Mouse (Mus musculus): ENCODE measurements around the gene Hspa1b. TPM values are rescaled to one million over a fixed set of nuclear protein-coding genes. Genes with fewer than 3 reads are reported as not detected.
"Not testable (repeated sequence)": the region's sequence is repeated elsewhere in the genome, so short reads cannot be mapped to it uniquely, and the experiment has no call there.

Gene Hspa1b
- polyA plus RNA-seq (2012; rRNA removed), result 17.1 and 19.8 TPM in 2 replicates

DNA sequence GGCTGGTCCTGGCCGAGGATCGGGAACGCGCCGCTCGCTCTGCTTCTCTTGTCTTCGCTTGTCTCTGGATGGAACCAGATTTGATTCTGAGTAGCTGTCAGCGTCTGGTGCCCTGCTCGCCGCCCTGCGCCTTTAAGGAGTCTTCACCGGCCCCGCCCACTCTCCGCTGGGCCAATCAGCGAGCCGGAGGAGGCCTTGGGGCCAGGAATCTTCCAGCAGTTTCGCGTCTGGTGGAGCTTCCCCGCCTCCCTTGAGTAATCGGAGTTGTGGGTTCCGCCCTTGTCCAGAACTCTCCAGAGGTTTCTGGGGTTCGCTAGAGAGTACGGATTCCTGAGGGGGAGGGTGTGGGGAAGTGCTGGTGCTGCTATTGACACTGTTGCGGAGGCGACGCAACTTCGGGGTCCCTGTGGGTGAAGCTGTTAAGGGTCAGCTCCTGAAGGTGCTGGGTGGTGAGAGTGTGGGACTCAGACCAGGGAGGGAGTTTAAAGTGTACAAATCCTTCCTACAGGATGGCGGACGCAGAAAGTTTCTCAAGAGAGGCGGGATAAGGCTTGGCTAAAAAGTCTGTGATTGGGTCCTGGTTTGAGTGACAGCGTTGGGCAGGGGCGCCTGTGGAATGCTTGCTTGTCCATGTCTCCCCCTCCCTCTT, at the start of gene Hspa1b:
Hspa1b (minus strand) TSS at position 109 of the 649 bp plus-strand sequence.
- H3K27ac ChIP-seq (ENCODE audit: insufficient read depth, low read depth, low read length), result peak within 1 kb of the TSS; percentile 96
- TF ChIP-seq POLR2A (IDR thresholded peaks at IDR 0.05; ENCODE audit: low read depth, low read length), result peak; percentile 75; the same call in 1 of the 2 replicates
- H3K4me1 ChIP-seq (ENCODE audit: control insufficient read depth, insufficient read depth, insufficient read length, low read length); H3K36me3 ChIP-seq (ENCODE audit: control insufficient read depth, insufficient read depth, low read length); H3K27me3 ChIP-seq (ENCODE audit: control insufficient read depth, insufficient read depth, low read length): not testable (repeated sequence)
- WGBS, result 1% methylated on average over 32 of the region's 32 CpGs
- peak within 1 kb of the TSS; percentile 77 for H3K4me3 ChIP-seq (ENCODE audit: low read depth, low read length)

DNA sequence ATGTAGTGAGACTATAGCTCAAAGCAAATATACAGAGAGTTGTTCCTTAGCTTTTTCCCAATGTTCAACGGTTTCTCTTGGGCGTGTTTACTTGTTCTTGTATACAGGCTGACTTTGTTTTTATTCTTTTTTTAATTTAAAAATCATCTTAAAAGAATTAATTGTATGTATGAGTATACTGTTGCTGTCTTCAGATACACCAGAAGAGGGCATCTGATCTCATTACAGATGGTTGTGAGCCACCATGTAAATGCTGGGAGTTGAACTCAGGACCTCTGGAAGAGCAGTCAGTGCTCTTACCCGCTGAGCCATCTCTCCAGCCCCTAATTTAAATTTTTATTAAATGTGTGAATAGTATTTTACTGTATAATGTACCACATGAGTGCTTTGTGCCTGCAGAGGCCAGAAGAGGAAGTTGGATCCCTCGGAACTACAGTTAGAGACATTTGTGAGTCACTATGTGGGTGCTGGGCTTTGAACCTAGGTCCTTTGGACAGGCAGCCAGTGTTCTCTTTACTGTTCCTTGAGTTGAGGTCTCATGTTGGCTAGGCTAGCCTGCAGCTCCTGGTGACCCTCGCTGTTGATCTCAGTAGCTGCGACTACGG, 48.5 kb upstream of the Hspa1b start:
- peaks cover 54% of the 10 kb centered on the region for H3K36me3 ChIP-seq (ENCODE audit: control insufficient read depth, insufficient read depth, low read length)
- no peak overlapping the region for H3K4me3 ChIP-seq (ENCODE audit: low read depth, low read length)
- peaks cover 5% of the 10 kb centered on the region for H3K4me1 ChIP-seq (ENCODE audit: control insufficient read depth, insufficient read depth, insufficient read length, low read length)
- no peak overlapping the region for H3K27ac ChIP-seq (ENCODE audit: insufficient read depth, low read depth, low read length)
- no peaks in the 10 kb centered on the region for H3K27me3 ChIP-seq (ENCODE audit: control insufficient read depth, insufficient read depth, low read length)
- 90% methylated on average over 7 of the region's 7 CpGs for WGBS
- TF ChIP-seq CTCF (IDR thresholded peaks at IDR 0.05; ENCODE audit: extremely low read depth, insufficient read length, insufficient replicate concordance, low read depth, low read length) (no peak), POLR2A (IDR thresholded peaks at IDR 0.05; ENCODE audit: low read depth, low read length) (no peak)

DNA sequence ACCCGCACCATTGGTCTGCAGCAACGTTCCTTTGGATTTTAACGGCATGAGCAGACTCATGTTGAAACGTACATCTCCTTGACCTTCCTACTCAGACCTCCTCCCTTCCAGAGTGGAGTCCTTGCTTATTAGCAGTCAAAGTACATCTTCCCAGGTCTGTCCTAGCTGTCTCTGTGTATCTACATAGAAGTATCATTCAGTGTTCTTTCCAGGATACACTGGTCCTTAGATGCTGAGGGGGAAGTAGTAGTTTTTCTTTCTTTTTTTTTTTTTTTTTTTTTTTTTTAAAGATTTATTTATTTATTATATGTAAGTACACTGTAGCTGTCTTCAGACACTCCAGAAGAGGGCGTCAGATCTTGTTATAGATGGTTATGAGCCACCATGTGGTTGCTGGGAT, 46.9 kb upstream of the Hspa1b start:
- not testable (repeated sequence) for H3K4me3 ChIP-seq (ENCODE audit: low read depth, low read length); H3K4me1 ChIP-seq (ENCODE audit: control insufficient read depth, insufficient read depth, insufficient read length, low read length); H3K27me3 ChIP-seq (ENCODE audit: control insufficient read depth, insufficient read depth, low read length); H3K27ac ChIP-seq (ENCODE audit: insufficient read depth, low read depth, low read length)
- WGBS, result 92% methylated on average over 4 of the region's 5 CpGs
- peaks cover 38% of the 10 kb centered on the region for H3K36me3 ChIP-seq (ENCODE audit: control insufficient read depth, insufficient read depth, low read length)

DNA sequence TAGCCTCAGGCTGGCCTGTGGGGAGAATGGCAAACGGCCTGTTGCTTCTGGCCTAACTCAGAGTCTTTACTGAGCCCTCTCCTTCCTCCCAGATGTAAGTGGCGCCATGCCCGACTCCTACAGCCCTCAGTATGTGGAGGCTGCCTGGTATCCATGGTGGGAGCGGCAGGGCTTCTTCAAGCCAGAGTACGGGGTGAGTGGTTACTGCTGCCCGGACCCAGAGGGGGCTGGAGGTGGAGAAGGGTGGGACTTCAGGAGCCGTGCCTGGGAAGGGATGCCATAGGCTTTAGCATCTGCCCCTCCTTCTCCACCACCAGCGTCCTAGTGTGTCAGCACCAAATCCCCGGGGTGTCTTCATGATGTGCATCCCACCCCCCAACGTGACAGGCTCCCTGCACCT, 46.1 kb upstream of the Hspa1b start:
- H3K27ac ChIP-seq (ENCODE audit: insufficient read depth, low read depth, low read length), result no peak overlapping the region
- H3K27me3 ChIP-seq (ENCODE audit: control insufficient read depth, insufficient read depth, low read length), result no peaks in the 10 kb centered on the region
- peaks cover 32% of the 10 kb centered on the region for H3K36me3 ChIP-seq (ENCODE audit: control insufficient read depth, insufficient read depth, low read length)
- peaks cover 8% of the 10 kb centered on the region for H3K4me1 ChIP-seq (ENCODE audit: control insufficient read depth, insufficient read depth, insufficient read length, low read length)
- H3K4me3 ChIP-seq (ENCODE audit: low read depth, low read length), result no peak overlapping the region
- TF ChIP-seq CTCF (IDR thresholded peaks at IDR 0.05; ENCODE audit: extremely low read depth, insufficient read length, insufficient replicate concordance, low read depth, low read length), result no peak
- TF ChIP-seq POLR2A (IDR thresholded peaks at IDR 0.05; ENCODE audit: low read depth, low read length), result no peak
- WGBS, result 90% methylated on average over 10 of the region's 10 CpGs

DNA sequence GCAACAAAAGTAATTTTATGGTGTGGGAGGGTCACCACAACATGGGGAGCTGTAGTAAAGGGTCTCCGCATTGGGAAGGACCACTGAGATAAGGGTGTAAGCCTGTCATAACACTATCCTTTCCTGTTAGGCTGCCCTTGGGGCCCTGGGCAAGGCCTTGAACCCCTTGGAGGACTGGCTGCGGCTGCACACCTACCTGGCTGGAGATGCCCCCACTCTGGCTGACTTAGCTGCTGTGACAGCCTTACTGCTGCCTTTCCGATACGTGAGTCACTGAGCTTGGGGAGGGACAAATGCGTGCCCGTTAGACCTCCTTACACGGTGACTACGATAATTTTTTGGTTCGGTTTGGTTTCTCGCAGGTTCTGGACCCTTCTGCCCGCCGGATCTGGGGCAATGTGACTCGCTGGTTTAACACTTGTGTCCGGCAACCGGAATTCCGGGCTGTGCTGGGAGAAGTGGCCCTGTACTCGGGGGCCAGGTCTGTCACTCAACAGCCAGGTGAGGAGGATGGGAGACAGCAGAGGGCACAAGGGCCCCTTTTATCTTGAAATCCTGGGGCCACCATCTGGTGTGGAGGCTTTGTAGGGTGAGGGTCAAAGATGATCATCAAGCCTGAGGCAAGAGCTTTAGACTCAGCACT, 45.2 kb upstream of the Hspa1b start:
- peaks cover 8% of the 10 kb centered on the region for H3K4me1 ChIP-seq (ENCODE audit: control insufficient read depth, insufficient read depth, insufficient read length, low read length)
- H3K36me3 ChIP-seq (ENCODE audit: control insufficient read depth, insufficient read depth, low read length), result peaks cover 27% of the 10 kb centered on the region
- TF ChIP-seq POLR2A (IDR thresholded peaks at IDR 0.05; ENCODE audit: low read depth, low read length), result no peak
- no peak for TF ChIP-seq CTCF (IDR thresholded peaks at IDR 0.05; ENCODE audit: extremely low read depth, insufficient read length, insufficient replicate concordance, low read depth, low read length)
- H3K27me3 ChIP-seq (ENCODE audit: control insufficient read depth, insufficient read depth, low read length), result no peaks in the 10 kb centered on the region
- H3K27ac ChIP-seq (ENCODE audit: insufficient read depth, low read depth, low read length), result no peak overlapping the region
- 95% methylated on average over 17 of the region's 17 CpGs for WGBS
- H3K4me3 ChIP-seq (ENCODE audit: low read depth, low read length), result no peak overlapping the region

DNA sequence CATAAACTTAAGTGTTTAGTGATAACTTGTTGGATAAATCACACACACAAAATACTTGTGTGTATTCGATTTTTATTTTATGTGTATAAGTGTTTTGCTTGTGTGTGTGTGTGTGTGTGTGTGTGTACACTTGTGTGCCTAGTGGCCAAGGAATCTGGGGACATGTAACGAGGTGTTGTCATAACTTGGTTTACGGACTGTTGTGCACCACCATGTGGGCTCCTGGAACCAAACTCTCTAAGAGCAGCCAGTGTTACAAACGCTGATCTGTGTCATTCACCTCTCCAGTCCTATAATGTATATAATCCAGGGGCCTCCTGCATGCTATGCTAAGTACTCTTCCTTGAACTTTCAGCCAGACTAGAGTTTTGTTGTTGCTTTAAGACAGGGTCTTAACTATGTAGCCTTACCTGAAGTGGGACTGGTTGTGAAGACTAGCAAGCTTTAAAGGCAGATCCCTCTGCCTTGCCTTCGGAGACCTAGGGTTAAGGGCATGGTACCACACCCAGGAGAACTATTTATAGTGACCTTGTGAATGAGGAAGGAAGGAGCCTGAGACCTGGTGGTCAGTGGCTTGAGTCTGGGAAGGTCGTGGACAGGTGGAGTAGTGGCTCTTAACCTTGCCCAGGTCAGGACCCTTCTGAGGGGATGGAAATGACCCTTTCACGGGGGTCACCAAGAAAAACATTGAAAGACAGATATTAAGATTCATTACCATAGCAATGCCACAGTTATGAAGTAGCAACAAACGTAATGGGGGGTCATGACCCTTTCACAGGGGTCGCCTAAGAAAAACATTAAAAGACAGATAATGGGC, 44.2 kb upstream of the Hspa1b start:
- H3K27me3 ChIP-seq (ENCODE audit: control insufficient read depth, insufficient read depth, low read length), result no peaks in the 10 kb centered on the region
- H3K4me3 ChIP-seq (ENCODE audit: low read depth, low read length), result no peak overlapping the region
- peaks cover 13% of the 10 kb centered on the region for H3K4me1 ChIP-seq (ENCODE audit: control insufficient read depth, insufficient read depth, insufficient read length, low read length)
- 38% methylated on average over 9 of the region's 9 CpGs for WGBS
- TF ChIP-seq CTCF (IDR thresholded peaks at IDR 0.05; ENCODE audit: extremely low read depth, insufficient read length, insufficient replicate concordance, low read depth, low read length) (no peak), POLR2A (IDR thresholded peaks at IDR 0.05; ENCODE audit: low read depth, low read length) (no peak)
- no peak overlapping the region for H3K27ac ChIP-seq (ENCODE audit: insufficient read depth, low read depth, low read length)
- H3K36me3 ChIP-seq (ENCODE audit: control insufficient read depth, insufficient read depth, low read length), result peaks cover 24% of the 10 kb centered on the region

Measured in small intestine, adult 2 months (tissue).